Mouse (Mus musculus) heart, embryonic 11.5 days (tissue): Measurements from ENCODE around the gene Epn2. TPM values are rescaled to one million over a fixed set of nuclear protein-coding genes. Genes with fewer than 3 reads are reported as not detected.

Experiments used
- ATAC-seq: fragments of 200-750 bp; cut with Nextera tagmentation; replicated peaks from 2 replicates; pipeline ENCODE4 v1.8.0; 2017; ENCODE audit warnings: moderate library complexity; ENCODE audit not compliant: insufficient number of reproducible peaks, low FRiP score, low TSS enrichment
- H3K27ac ChIP-seq: fragments of 300-500 bp; sonication (generic); 2 replicates; pipeline ENCODE4 v1.5.1; 2014; ENCODE audit warnings: mild to moderate bottlenecking, low read depth, low read length
- H3K27me3 ChIP-seq: fragments of 300-500 bp; sonication (generic); 2 replicates; pipeline ENCODE4 v1.6.1; 2014; ENCODE audit warnings: mild to moderate bottlenecking, low read length, mixed read lengths; ENCODE audit not compliant: control insufficient read depth, insufficient read depth
- H3K36me3 ChIP-seq: fragments of 300-500 bp; sonication (generic); 2 replicates; pipeline ENCODE4 v1.6.1; 2014; ENCODE audit warnings: mild to moderate bottlenecking, low read length, moderate library complexity, mixed read lengths; ENCODE audit not compliant: control insufficient read depth, insufficient read depth
- H3K4me1 ChIP-seq: fragments of 300-500 bp; sonication (generic); 2 replicates; pipeline ENCODE4 v1.6.1; 2014; ENCODE audit warnings: low read length; ENCODE audit not compliant: control insufficient read depth, insufficient read depth
- H3K4me2 ChIP-seq: fragments of 300-500 bp; sonication (generic); 2 replicates; pipeline ENCODE4 v1.6.1; 2014; ENCODE audit warnings: mild to moderate bottlenecking, moderate library complexity
- H3K4me3 ChIP-seq: fragments of 300-500 bp; sonication (generic); 2 replicates; pipeline ENCODE4 v1.5.1; 2014; ENCODE audit warnings: low read depth, low read length
- H3K9ac ChIP-seq: fragments of 300-500 bp; sonication (generic); 2 replicates; pipeline ENCODE4 v1.6.1; 2014; ENCODE audit warnings: mild to moderate bottlenecking, low read depth, low read length, moderate library complexity
- H3K9me3 ChIP-seq: fragments of 300-500 bp; sonication (generic); replicated peaks from 2 replicates; pipeline ENCODE4 v1.6.1; 2016; ENCODE audit warnings: low read length; ENCODE audit not compliant: control insufficient read depth
- WGBS: fragments of 180-500 bp; shearing (Covaris S2); extraction: QIAGEN DNeasy Blood & Tissue Kit; methylation state at CpG from one replicate; pipeline ENCODE4 v1.1.7; 2014; ENCODE audit not compliant: insufficient replicate concordance; 5-methylcytosine and 5-hydroxymethylcytosine counted together
- polyA plus RNA-seq: library from polyadenylated mRNA; unstranded; fragments of >200 nt; fragmentation: Nextera tagmentation; extraction: Ambion mirVana; gene quantifications from 2 replicates; pipeline ENCODE4 v1.2.1, GENCODE M21; 2014

The Epn2 gene
- polyA plus RNA-seq, 1 experiment from 2014 or later, result 23.3 TPM

- Histone ChIP-seq H3K27me3 (no peaks in the 10 kb centered on the region), H3K4me1 (peaks cover 20% of the 10 kb centered on the region), H3K36me3 (peaks cover 33% of the 10 kb centered on the region), H3K9me3 (no peaks in the 10 kb centered on the region), H3K27ac (no peak overlapping the region), H3K4me2 (no peak overlapping the region), H3K9ac (no peak overlapping the region), H3K4me3 (no peak overlapping the region)
- no peak for ATAC-seq
- WGBS, result 73% methylated on average over 2 of the region's 2 CpGs
These were observed 92.1 kb downstream of the Epn2 start for GRCm38 (mm10) chr11:61487401-61487800.

DNA sequence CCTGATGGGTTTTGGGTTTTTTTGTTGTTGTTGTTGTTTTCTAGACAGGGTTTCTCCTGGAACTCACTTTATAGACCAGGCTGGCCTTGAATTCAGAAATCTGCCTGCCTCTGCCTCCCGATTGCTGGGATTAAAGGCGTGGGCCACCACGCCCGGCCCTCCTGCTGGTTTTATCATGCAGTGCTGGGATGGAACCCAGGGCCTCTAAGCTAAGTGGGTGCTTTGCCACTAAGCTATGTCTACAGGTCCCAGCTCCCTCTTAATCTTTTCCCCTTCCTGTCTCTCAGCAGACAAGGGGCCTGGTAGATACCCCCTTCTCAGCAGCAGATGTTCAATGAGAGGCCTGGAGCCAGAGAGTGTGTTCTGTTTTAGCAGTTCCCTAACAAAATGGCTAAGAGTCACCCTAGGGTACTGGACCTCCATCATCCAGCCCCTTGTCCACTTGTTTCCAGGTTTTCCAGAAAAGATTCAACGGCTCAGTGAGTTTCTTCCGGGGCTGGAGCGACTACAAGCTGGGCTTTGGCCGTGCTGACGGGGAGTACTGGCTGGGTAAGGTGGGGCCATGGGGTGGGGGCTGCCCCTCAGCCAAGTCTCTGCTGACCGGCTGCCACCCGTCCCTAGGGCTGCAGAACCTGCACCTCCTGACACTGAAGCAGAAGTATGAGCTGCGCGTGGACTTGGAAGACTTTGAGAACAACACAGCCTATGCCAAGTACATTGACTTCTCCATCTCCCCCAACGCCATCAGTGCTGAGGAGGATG is 92.8 kb downstream of the Epn2 start:
- Histone ChIP-seq H3K27me3 (no peaks in the 10 kb centered on the region), H3K4me2 (peak overlapping the region; percentile 49), H3K4me1 (peaks cover 20% of the 10 kb centered on the region), H3K27ac (no peak overlapping the region), H3K9ac (no peak overlapping the region), H3K36me3 (peaks cover 28% of the 10 kb centered on the region), H3K9me3 (no peaks in the 10 kb centered on the region), H3K4me3 (peak overlapping the region; percentile 33; the same call in 1 of the 2 replicates)
- 88% methylated on average over 14 of the region's 14 CpGs for WGBS
- ATAC-seq, result no peak

DNA sequence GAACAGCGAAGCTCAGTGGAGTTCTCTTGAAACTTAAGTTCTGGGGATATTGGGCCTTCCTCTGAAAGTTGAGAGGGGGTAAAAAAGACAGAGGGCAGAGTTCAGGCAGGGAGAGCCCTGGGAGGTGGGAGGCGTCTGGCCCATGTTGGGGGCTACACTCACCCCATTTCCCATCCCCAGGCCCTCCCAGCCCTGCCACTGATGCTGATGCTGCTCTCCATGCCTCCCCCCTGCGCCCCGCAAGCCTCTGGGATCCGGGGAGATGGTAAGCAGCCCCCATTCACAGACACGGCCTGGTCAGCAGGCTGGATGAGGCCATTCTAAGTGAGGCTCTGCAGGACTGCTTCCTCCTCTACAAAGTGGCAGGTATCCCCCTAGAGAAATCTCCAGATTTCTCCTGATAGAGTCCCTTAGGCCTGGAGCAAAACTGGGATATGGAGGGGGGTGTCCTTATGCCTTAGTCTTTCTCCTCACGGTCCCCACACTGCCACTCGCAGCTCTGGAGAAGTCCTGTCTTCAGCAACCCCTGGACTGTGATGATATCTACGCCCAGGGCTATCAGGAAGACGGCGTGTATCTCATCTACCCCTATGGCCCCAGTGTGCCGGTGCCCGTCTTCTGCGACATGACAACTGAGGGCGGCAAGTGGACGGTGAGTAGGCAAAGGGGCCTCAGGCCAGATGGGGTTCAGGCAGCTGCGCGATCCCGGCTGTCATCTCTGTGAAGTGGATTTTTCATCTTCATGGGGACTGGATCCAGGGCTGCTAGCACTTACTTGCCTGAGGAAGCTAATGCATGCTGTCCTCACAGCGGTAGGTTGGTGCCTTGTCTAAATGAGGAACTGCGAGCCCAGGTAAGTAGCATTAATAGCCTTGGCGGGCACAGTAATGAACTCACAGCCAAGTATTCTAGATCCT is 93.7 kb downstream of the Epn2 start:
- no peak for ATAC-seq
- Histone ChIP-seq H3K9ac (peak overlapping the region; percentile 52; the same call in 1 of the 2 replicates), H3K4me1 (peaks cover 20% of the 10 kb centered on the region), H3K4me2 (peak overlapping the region; percentile 49), H3K4me3 (peak overlapping the region; percentile 33), H3K27ac (peak overlapping the region; percentile 78), H3K9me3 (no peaks in the 10 kb centered on the region), H3K36me3 (peaks cover 22% of the 10 kb centered on the region), H3K27me3 (no peaks in the 10 kb centered on the region)
- WGBS, result 42% methylated on average over 22 of the region's 22 CpGs

DNA sequence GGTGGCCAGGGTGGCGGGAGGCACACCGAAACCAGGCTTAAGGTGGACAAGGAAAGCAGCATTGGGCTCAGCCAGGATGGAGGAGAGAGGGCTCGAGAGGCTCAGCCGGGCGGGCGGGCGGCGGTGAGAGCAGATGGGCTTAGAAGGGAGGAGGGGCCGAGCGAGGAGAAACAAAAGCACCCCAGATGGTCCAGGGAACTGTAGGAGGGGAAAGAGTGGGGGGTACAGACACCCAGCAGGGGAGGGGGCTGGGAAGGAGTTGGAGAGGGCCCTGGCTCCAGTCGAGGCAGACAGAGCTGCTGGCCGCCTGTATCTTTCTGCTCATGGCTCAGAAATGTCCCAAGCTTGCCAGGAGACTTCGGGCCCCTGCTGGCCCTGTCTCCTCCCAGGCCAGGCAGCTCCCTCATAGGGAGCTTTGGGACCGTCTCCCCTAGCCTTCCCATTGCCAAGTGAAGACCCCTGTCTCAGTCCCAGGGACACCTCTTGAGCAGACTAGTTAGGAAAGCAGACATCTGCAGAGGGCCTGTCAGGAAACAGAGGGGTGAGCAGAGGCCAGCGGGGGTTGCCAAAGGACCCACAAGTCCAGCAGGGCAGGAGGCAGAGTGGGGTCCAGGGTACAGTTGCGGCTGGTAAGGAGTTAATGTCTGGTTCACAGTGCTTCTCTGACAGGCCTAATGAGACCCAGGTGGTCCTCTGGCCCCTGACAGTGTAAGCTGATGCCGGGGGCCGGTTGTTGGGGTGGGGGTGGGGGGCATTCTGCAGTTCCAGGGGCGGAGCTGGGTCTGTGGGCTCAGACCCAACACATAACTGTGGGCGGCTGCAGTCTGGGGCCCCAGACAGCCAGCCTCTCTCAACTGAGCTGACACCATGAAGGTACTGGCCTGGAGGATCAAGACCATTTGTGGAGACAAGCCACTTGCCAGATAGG is 94.6 kb downstream of the Epn2 start, which contains the start of gene Mfap4:
Gene Mfap4, plus strand, starts transcription at position 819 of the 928 bp plus-strand sequence.
- Histone ChIP-seq H3K27ac (peak within 1 kb of the TSS; percentile 78), H3K36me3 (peaks cover 16% of the 10 kb centered on the region), H3K4me3 (peak within 1 kb of the TSS; percentile 33), H3K4me2 (peak within 1 kb of the TSS; percentile 49), H3K27me3 (no peaks in the 10 kb centered on the region), H3K9ac (peak within 1 kb of the TSS; percentile 62), H3K9me3 (no peaks in the 10 kb centered on the region), H3K4me1 (peaks cover 20% of the 10 kb centered on the region)
- peak; percentile 58; the same call in 1 of the 2 replicates for ATAC-seq
- WGBS, result 12% methylated on average over 20 of the region's 20 CpGs

GRCm38 (mm10) chr11:61484256-61484612 is 95.3 kb downstream of the Epn2 start:
- no peak for ATAC-seq
- Histone ChIP-seq H3K9me3 (no peaks in the 10 kb centered on the region), H3K27ac (peak overlapping the region; percentile 78), H3K4me2 (peak overlapping the region; percentile 49), H3K27me3 (no peaks in the 10 kb centered on the region), H3K4me3 (0 out of 2 replicates have a peak overlapping the region, but pooled peaks have one; percentile 4), H3K4me1 (peaks cover 20% of the 10 kb centered on the region), H3K9ac (peak overlapping the region; percentile 62), H3K36me3 (peaks cover 10% of the 10 kb centered on the region)
- 26% methylated on average over 10 of the region's 10 CpGs for WGBS

DNA sequence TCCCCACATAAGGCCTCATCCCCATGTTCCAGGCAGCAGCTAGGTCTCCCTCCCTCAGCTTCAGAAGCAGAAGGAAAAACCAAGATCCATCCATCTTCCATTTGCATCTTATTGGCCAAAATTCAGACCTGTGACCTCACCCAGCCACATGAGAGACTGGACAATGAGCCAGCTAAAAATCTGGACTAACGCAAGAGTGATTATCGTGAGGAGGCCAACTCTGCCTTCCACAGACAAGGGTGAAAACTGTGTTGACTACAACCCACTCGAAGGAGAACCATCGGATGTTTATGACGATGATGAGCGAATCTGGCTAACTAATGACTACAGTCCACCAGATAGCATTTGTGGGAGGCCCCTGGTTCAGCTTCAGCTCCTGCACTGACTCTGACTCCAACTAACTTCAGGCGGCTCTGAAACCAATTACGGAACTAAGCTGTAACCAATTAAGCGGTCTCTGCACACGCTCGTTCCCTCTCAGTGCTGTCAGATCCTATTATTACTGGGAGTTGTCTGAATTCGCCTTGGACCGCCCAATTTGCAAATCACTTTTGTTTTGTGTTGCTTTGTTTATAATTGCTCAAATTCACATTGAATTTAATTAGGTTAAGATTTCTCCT is 96.2 kb downstream of the Epn2 start:
- Histone ChIP-seq H3K4me3 (no peak overlapping the region), H3K36me3 (peaks cover 1% of the 10 kb centered on the region), H3K9me3 (no peaks in the 10 kb centered on the region), H3K4me1 (peaks cover 20% of the 10 kb centered on the region), H3K4me2 (no peak overlapping the region), H3K9ac (no peak overlapping the region), H3K27ac (no peak overlapping the region), H3K27me3 (no peaks in the 10 kb centered on the region)
- 86% methylated on average over 13 of the region's 13 CpGs for WGBS
- ATAC-seq, result no peak

DNA sequence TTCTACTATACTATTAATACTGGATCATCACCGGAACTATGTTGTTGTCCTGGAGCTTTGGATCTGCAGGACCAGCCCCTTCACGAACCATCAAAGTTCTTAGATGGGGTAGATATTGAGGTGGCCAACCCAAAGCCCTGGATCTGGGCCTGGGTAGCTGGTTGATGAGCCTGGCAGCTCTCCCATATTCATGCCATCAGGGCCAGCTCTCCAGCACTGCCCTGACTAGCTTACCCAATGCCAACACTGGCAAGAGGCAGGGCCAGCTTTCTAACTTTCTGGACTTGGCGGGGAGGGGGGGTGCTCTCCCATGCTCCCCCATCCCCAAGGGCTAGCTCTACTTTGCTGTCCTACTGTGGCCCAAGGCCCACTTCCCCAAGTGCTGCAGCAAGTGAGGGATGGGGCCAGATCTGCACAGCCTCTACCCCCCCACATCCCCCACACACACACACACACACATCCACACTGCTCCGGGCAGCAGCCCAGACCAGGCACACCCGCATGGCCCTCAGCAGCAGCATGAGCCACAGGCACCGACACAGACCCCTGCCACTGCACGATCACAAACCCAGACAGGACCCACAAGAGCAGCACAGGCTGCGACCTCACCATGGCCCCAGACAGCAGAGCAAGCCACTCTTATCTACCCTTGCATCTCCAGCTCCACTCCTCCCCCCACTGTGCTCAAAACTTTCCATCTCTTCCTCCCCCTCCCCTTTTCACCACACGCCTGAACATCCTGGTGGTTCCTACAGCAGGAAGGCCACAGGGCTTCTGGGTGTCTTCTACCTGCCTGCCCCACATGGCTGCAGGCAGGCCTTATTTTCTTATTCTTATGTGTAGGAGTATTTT is 98.0 kb downstream of the Epn2 start:
- H3K4me1 ChIP-seq, result peaks cover 17% of the 10 kb centered on the region
- no peaks in the 10 kb centered on the region for H3K9me3 ChIP-seq
- ATAC-seq, result no peak
- H3K36me3 ChIP-seq, result no peaks in the 10 kb centered on the region
- WGBS, result 48% methylated on average over 9 of the region's 9 CpGs
- no peak overlapping the region for H3K9ac ChIP-seq
- no peaks in the 10 kb centered on the region for H3K27me3 ChIP-seq
- H3K4me3 ChIP-seq, result no peak overlapping the region
- no peak overlapping the region for H3K4me2 ChIP-seq
- no peak overlapping the region for H3K27ac ChIP-seq
